Mouse (Mus musculus): ENCODE measurements around the gene Clk3. TPM values are rescaled to one million over a fixed set of nuclear protein-coding genes. Genes with fewer than 3 reads are reported as not detected.

Clk3 gene
- total RNA-seq (2022) = 10 to 100 TPM; 75.3 to 83.3 (median 78.5) TPM

GRCm38 (mm10) chr9:57765364-57766351 is at the start of gene Clk3:
Gene Clk3, minus strand, starts transcription at chr9:57765860.
- peak; percentile 62 for DNase-seq

GRCm38 (mm10) chr9:57814866-57815265 is 49.2 kb upstream of the Clk3 start:
- no peak for DNase-seq

GRCm38 (mm10) chr9:57814014-57814413 is 48.4 kb upstream of the Clk3 start:
- DNase-seq = no peak

GRCm38 (mm10) chr9:57811793-57812733 is 46.4 kb upstream of the Clk3 start:
- DNase-seq = no peak

DNA sequence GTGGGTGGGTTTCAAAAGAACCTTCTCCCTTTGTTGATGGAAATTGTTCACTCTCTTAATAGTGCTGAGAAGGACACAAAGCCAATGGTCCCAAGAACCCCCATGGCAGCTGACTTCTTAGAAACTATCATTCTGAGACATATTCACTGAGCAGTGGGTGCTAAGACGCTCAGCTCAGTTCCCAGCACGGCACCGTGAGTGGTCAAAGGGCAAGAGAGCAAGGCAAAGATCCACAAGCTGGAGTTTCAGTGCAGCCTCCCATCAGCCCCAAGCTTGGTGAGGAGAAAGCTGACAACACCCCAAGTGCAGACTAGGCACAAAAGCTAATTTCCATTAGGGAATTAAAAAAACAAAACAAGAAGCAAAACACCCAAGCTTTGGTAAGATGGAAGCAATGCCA is 45.0 kb upstream of the Clk3 start:
- no peak for DNase-seq

DNA sequence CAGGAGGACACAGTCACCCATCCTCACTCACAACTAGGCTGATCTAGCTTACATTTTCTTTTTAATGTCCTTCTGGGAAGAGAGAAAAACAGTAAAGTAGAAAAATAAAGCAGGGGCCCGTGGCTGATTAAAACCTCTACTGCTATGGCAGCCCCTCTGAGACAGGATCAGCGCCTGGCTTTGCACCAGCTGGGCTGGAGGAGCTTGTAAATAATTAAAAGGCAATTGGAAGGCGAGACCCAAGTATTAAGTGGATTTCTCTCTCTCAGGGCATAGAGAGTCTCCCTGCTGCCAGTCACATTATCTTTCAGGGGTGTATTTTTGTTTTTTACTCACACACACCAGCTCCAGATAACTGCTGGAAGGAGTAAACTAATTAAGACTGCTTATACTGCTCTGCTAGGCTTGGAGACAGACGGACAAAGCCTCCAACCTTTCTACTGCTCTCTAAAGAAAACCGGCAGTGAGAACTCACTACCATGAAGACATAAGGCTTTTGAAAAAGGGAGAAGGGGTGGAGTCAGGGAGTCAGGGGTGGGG is 43.2 kb upstream of the Clk3 start:
- no peak for DNase-seq

DNA sequence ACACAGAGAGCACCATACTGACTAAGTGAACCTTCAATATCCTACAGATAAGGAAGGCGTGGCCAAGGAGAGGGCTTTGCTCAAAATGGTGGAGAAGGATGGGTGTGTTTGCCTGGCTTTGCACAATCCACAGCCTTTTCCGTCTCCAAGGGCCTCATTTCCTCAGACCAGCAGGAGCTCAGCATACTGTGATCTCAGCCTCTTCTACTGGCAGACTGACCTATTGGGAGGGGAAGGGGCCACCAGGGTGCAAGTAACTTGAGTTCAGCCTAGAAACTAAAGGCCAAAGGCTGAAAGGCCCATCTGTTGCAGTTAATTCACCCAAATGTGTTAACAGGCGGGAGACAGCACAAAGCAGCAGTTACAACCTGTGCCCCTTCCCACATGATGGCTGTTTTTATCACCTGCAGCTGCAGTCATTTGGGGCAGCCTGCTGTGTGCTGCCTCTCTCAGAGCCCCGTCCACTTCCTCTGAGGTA is 41.6 kb upstream of the Clk3 start:
- DNase-seq = no peak

- no peak for DNase-seq
Observed at GRCm38 (mm10) chr9:57806066-57806481, 40.4 kb upstream of the Clk3 start.

- DNase-seq = no peak
Observed at GRCm38 (mm10) chr9:57805087-57805737, 39.6 kb upstream of the Clk3 start.

DNA sequence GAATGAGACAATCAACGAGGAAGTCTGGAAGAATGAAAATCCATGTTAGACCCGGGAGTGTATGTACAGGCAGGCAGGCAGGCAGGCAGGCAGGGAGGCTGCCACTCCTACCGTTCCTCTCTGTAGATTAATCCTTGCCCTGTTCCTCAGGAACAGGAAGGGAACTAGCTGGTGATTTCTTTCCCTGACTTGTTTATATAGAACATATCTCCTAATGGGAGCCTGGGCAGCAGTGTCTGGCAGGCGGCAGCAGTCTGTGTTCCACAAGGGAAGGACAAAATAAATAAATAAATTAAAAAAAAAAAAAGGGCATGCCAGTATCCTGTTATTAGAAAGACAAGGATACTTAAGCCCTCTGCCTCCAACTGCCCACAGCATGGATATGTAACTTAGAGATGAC is 38.2 kb upstream of the Clk3 start:
- no peak for DNase-seq

DNA sequence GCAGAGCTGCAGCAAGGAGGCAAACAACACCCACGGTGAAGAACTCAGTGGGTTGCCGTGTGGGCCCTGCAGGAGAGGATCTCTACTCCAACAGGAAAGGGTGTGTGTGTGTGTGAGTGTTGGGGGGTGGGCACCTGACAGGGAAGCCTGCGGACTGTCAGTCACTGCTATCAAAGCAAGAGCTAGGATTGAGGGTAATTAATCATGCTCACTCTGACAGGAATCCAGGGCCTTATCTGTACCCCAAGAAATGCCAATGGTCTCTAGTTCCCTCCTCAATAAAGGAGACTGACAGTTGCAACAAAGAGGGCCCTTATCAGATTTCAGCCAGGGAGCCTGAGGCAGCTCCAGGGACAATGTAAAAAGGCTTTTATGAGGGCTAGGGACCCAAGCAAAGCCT is 37.4 kb upstream of the Clk3 start:
- DNase-seq = no peak

DNA sequence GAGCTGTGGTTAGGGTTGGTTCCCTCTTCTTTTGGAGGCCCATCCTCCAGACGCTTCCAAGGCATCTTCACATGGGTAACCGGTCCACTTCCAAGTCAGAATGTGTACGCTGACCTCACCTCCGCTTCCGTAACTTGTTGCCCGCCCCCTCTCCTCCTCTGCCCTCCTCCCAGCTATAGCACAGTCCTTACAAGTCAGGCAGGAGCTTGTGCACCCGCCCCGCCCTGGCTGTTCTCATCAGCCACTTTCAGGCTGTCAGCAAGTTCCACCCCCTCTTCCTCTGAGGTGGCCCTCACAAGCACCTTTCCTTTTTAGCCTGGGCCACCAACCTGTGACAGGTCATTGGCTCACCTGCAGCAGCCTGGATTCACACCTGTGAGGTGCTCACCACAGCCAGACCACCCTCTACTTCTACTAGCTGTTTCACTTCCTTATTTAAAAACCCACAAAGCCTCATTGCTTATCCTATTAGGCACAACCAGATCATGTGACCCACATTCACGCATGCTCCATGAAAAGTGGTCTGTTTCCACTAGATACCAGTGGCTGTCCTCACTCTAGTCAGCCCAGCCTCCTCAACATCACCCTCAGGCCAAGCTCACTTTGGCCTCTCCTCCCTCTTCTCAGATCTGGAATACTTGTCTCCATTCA is 34.8 kb upstream of the Clk3 start:
- DNase-seq = no peak

- peak; percentile 7 for DNase-seq
Observed at GRCm38 (mm10) chr9:57798725-57799253, 33.1 kb upstream of the Clk3 start.

GRCm38 (mm10) chr9:57797456-57797855 is 31.8 kb upstream of the Clk3 start:
- DNase-seq = no peak

DNA sequence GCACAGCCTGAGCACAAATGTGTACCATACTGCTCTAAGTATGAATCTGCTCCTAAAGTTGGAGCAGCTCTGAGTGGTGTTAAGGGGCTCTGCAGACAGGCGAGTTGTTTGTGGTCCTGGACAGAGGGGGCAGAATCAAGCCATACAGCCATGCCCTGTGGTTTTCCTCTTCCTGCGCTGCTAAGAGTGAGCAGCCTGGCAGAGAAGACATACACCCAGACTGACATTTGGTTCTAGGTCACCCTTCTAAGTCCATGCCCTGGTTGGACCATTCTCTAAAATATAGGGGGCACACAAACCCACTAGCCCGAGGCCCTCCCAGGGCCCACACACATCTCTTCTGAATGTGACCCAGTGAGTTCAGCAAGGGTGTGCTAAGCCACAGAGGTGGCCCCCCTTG is 24.1 kb upstream of the Clk3 start:
- DNase-seq = no peak

DNA sequence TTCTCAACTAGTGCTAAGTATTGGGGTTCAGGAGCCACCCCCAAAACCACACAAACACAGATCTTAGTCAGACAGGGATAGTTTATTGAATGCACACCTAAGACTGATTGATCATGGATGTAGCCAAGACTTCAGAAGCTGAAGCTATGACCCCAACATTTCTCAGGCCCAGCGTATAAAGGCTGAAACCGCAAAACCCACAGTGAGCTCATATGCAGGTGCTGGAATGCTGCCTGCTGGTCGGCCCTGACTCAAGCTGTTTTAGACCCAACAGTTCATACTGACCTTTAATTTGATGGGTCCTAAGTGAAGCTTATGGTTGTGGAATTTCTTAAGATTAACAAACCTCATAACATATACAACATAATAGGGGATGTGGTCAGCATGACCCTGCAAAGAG is 17.0 kb upstream of the Clk3 start:
- DNase-seq = no peak

DNA sequence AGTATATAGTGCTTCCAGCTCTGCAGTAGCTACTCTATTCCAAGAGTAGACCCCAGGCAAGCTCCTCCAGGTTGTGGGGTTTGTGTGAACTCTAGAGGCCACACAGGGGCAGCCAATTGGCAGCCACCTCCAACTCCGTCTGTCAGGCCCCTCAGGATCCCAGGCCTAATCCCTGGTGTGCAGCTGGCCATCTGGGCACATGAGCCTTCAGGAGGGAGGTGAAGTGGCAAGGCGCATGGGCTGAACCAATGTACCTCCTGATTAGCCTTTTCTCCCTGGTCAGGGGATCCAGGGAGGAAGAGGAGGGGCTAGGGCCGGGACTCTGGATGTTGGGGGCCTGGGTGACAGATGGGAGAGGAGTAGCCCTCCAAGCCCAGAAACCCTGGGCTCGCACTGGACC is 10.1 kb upstream of the Clk3 start:
- no peak for DNase-seq

GRCm38 (mm10) chr9:57775026-57775425 is 9.4 kb upstream of the Clk3 start:
- DNase-seq = no peak

DNA sequence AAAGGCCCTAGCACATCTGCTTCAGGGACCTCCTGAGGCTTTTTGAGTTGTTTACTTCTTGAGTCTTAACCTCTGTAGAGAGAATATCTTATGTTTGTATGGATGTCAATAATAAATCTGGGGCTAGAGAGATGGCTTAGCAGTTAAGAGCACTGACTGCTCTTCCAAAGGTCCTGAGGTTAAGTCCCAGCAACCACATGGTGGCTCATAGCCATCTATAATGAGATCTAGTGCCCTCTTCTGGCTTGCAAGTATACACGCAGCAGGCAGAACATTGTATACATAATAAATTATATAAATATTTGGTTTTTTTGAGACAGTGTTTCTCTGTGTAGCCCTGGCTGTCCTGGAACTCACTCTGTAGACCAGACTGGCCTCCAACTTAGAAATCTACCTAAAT is 8.5 kb upstream of the Clk3 start:
- no peak for DNase-seq

DNA sequence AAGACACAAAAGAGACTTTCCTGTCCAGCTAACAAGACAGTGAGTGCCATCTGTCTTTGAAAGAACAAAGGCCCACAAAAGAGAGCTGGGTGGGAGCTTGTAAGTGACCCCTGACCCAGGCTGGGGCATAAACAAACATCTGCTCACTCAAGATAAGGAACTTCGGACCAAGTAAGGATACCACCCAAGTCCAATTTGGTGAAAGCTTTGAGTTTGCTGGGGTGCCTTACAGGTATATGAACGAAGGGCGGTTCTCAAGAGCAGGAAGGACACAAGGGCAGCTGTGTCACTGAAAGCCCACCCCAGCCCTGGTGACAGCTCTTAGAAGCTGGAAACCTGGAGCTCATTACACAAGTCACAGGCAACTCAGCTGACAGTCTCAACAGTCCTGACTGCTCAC is 8.1 kb upstream of the Clk3 start:
- DNase-seq = no peak

GRCm38 (mm10) chr9:57770836-57771235 is 5.2 kb upstream of the Clk3 start:
- DNase-seq = no peak
